Mouse (Mus musculus) kidney, adult 2 months (tissue): Measurements from ENCODE around the gene Bbs10.

Experiments
- CTCF ChIP-seq: fragments of 200-500 bp; conservative IDR thresholded peaks from 2 replicates; pipeline ENCODE4 v1.5.1; 2011; ENCODE audit warnings: low read depth, mild to moderate bottlenecking, control low read depth, low read length, moderate library complexity, mixed read lengths; ENCODE audit not compliant: insufficient read depth, insufficient read length
- POLR2A ChIP-seq: fragments of 200-500 bp; IDR thresholded peaks from one replicate; pipeline ENCODE4 v1.6.1; 2011; ENCODE audit warnings: low read depth, low read length, control low read depth

DNA sequence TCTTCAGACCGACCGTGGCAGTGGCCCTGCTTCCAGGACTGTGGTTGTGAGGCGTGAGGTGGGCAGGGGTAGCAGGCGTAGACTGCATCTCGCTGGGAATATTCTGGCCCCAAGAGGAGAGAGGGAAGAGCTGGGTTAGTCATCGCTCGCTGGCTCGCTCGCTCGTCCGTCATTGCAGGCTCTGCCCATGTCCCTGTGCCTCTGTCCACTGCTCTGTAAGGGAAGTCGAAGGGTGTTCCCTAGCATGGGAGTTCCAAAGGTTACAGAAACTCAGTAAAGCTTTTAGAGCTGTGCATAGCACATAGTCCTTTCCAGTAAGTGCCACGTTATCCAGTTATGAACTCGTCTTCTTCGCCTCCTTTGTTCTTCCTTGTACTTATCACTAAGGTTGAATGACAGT is 26.8 kb upstream of the Bbs10 start:
- TF ChIP-seq POLR2A (no peak), CTCF (no peak)
